Mouse (Mus musculus) lung, embryonic 15.5 days (tissue): ENCODE measurements around the gene Tma16. TPM values are rescaled to one million over a fixed set of nuclear protein-coding genes. Genes with fewer than 3 reads are reported as not detected.

Experiments used
- polyA plus RNA-seq: library from polyadenylated mRNA; unstranded; fragments of >200 nt; fragmentation: Nextera tagmentation; extraction: Ambion mirVana; gene quantifications from 2 replicates; pipeline ENCODE4 v1.2.1, GENCODE M21; 2015

Tma16 gene
- polyA plus RNA-seq, 1 experiment from 2014 or later: 11.6 TPM

Other genes starting within 250 kb of the Tma16 start
- gene Tktl2, start 25.2 kb upstream of the Tma16 start, polyA plus RNA-seq: not detected in 2 replicates
- 0.06 TPM in 1 of 2 replicates, not detected in the other for gene Npy5r, start 201.6 kb upstream of the Tma16 start, polyA plus RNA-seq
- 0.47 and 0.74 TPM in 2 replicates for gene Npy1r, start 210.7 kb upstream of the Tma16 start, polyA plus RNA-seq